Mouse (Mus musculus): ENCODE data around the gene Sema4b.

- TF ChIP-seq MYC (IDR thresholded peaks at IDR 0.05; ENCODE audit: low read depth, low read length) (no peak), POLR2AphosphoS2 (IDR thresholded peaks at IDR 0.05; ENCODE audit: low read depth, low read length) (no peak), ZMIZ1 (IDR thresholded peaks at IDR 0.05; ENCODE audit: low read depth, low read length) (no peak), CTCF (conservative IDR thresholded peaks at IDR 0.05 in 1 of 2, IDR thresholded peaks at IDR 0.05 in 1 of 2; ENCODE audit: low read depth in 2 of 2, low read length in 2 of 2) (no peak)
These were observed 29.9 kb downstream of the Sema4b start for GRCm38 (mm10) chr7:80216566-80216965.
